Mouse (Mus musculus): ENCODE data around the gene Ugcg. TPM values are rescaled to one million over a fixed set of nuclear protein-coding genes. Genes with fewer than 3 reads are reported as not detected.

The Ugcg gene
- total and polyA plus RNA-seq, 3 experiments = 30.8 to 45.4 TPM; not detected in 1

DNA sequence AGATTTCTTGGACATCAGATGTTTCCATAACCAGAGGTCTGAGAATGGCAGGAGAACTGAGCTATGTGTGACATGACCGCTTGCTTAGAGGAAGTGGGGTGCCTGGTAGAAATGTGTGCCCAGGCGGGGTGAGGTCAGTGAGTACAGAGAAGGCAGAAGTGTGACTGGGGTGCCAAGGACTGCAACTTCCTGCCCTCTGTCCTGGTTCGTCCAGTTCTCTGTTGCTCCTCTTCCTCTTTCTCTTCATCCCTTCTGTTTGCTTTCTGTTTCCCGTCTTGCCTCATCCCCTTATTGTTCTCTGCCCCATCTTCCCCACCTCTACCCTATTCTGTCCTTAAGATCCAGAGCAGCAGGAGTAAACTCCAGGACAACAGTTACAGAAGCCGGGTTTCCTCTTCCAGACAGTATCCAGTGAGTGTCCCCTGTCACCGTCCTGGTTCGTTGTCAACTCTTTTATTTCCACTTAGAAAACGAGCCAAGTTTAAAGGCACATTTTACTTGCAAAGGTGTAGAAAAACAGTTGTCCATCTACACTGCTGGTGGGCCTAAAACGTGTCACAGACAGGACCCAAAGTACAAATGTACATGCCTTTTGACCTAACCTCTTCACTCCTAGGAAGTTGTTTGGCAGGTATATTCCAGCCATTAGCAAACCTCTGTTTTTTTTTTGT, 49.7 kb downstream of the Ugcg start:
- H3K9me3 ChIP-seq (replicated peaks; ENCODE audit: insufficient read depth, low read length) = no peaks in the 10 kb centered on the region
- no peaks in the 10 kb centered on the region for H3K27me3 ChIP-seq (ENCODE audit: control insufficient read depth in 1 of 2, insufficient read depth in 2 of 2, low read length in 2 of 2)
- H3K4me3 ChIP-seq (ENCODE audit: control insufficient read depth in 1 of 2, insufficient read depth in 1 of 2, low read depth in 2 of 2, low read length in 2 of 2) = no peak overlapping the region
- peak overlapping the region; percentile 6; the same call in 1 of the 2 replicates for H3K27ac ChIP-seq (ENCODE audit: control insufficient read depth, low read depth, low read length)
- peaks cover 11 to 28% of the 10 kb centered on the region in 2 experiments for H3K4me1 ChIP-seq (ENCODE audit: control insufficient read depth in 1 of 2, insufficient read depth in 2 of 2, low read length in 2 of 2)
- H3K36me3 ChIP-seq (ENCODE audit: control insufficient read depth in 1 of 2, insufficient read depth in 2 of 2, low read length in 2 of 2) = peaks cover 0 to 28% of the 10 kb centered on the region in 2 experiments; a peak in 2 of 4 replicates
- DNase-seq (ENCODE audit: low read depth, low spot score) = peak; percentile 39
- no peaks in the 10 kb centered on the region for H3K79me2 ChIP-seq (ENCODE audit: control insufficient read depth, insufficient read depth, low read length, poor library complexity)
- H3K9ac ChIP-seq (ENCODE audit: control insufficient read depth, low read depth, low read length, poor library complexity, severe bottlenecking) = no peak overlapping the region
- TF ChIP-seq GABPA (IDR thresholded peaks at IDR 0.05; ENCODE audit: low read depth, low read length) (no peak), TBP (IDR thresholded peaks at IDR 0.05; ENCODE audit: low read depth, low read length) (no peak), HCFC1 (IDR thresholded peaks at IDR 0.05; ENCODE audit: low read depth, low read length) (no peak), EP300 (IDR thresholded peaks at IDR 0.05; ENCODE audit: low read depth in 1 of 2, low read length in 2 of 2) (peak in 1 of 2 experiments; percentile 8; a peak in 1 of 4 replicates), ZNF384 (IDR thresholded peaks at IDR 0.05; ENCODE audit: low read depth, low read length) (no peak; the same call in 1 of the 2 replicates)

DNA sequence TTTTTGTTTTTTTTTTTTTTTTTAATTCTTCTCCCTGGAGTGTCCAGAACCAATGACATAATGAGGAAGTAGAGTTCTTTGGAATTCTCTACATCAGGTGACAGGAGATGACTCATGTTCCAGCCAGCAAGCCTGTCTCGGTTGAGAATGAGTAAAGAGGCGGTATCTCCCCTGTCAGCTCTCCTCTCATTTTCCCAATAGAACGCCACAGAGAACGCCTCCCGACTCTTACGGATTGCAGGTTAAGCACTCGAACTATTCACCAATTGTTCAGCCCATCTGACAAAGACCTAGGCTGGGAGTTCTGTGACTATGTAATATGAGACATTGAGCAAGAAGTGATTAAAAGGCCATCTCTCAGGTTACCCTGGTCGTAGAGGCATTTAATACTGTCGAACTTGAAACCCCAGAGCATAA, 50.3 kb downstream of the Ugcg start:
- no peak overlapping the region for H3K27ac ChIP-seq (ENCODE audit: control insufficient read depth, low read depth, low read length)
- peak; percentile 48 for DNase-seq (ENCODE audit: low read depth, low spot score)
- H3K36me3 ChIP-seq (ENCODE audit: control insufficient read depth in 1 of 2, insufficient read depth in 2 of 2, low read length in 2 of 2) = peaks cover 0 to 27% of the 10 kb centered on the region in 2 experiments; a peak in 2 of 4 replicates
- H3K9me3 ChIP-seq (replicated peaks; ENCODE audit: insufficient read depth, low read length) = no peaks in the 10 kb centered on the region
- no peaks in the 10 kb centered on the region for H3K27me3 ChIP-seq (ENCODE audit: control insufficient read depth in 1 of 2, insufficient read depth in 2 of 2, low read length in 2 of 2)
- H3K79me2 ChIP-seq (ENCODE audit: control insufficient read depth, insufficient read depth, low read length, poor library complexity) = no peaks in the 10 kb centered on the region
- no peak overlapping the region for H3K4me3 ChIP-seq (ENCODE audit: control insufficient read depth in 1 of 2, insufficient read depth in 1 of 2, low read depth in 2 of 2, low read length in 2 of 2)
- H3K9ac ChIP-seq (ENCODE audit: control insufficient read depth, low read depth, low read length, poor library complexity, severe bottlenecking) = 0 out of 2 replicates have a peak overlapping the region, but pooled peaks have one; percentile 13
- H3K4me1 ChIP-seq (ENCODE audit: control insufficient read depth in 1 of 2, insufficient read depth in 2 of 2, low read length in 2 of 2) = peaks cover 10 to 30% of the 10 kb centered on the region in 2 experiments
- no peak for TF ChIP-seq MEF2A (IDR thresholded peaks at IDR 0.05; ENCODE audit: extremely low read depth, insufficient replicate concordance, low read depth, low read length, poor library complexity, severe bottlenecking)
- TF ChIP-seq CHD2 (IDR thresholded peaks at IDR 0.05; ENCODE audit: low read length) = no peak
- no peak for TF ChIP-seq MYB (IDR thresholded peaks at IDR 0.05; ENCODE audit: low read depth, low read length)
- no peak for TF ChIP-seq MAZ (IDR thresholded peaks at IDR 0.05; ENCODE audit: low read depth, low read length)
- no peak for TF ChIP-seq RAD21 (IDR thresholded peaks at IDR 0.05; ENCODE audit: low read depth, low read length)
- no peak for TF ChIP-seq TAL1 (IDR thresholded peaks at IDR 0.05; ENCODE audit: low read length)
- TF ChIP-seq KAT2A (conservative IDR thresholded peaks at IDR 0.05; ENCODE audit: low read depth, low read length) = no peak
- TF ChIP-seq MAX (IDR thresholded peaks at IDR 0.05; ENCODE audit: low read length) = no peak
- no peak for TF ChIP-seq ZKSCAN1 (IDR thresholded peaks at IDR 0.05; ENCODE audit: low read depth, low read length)
- TF ChIP-seq ZMIZ1 (IDR thresholded peaks at IDR 0.05; ENCODE audit: low read depth, low read length) = no peak
- TF ChIP-seq RCOR1 (IDR thresholded peaks at IDR 0.05; ENCODE audit: low read depth, low read length) = no peak
- no peak for TF ChIP-seq NRF1 (IDR thresholded peaks at IDR 0.05; ENCODE audit: insufficient read depth, low read depth, low read length, poor library complexity, severe bottlenecking)
- 0 out of 4 replicates have a peak, but pooled peaks of 1 of the 2 experiments have one; percentile 35 for TF ChIP-seq EP300 (IDR thresholded peaks at IDR 0.05; ENCODE audit: low read depth in 1 of 2, low read length in 2 of 2)
- TF ChIP-seq POLR2AphosphoS5 (IDR thresholded peaks at IDR 0.05; ENCODE audit: borderline replicate concordance, low read depth, low read length) = no peak
- TF ChIP-seq POLR2AphosphoS2 (IDR thresholded peaks at IDR 0.05; ENCODE audit: low read length) = no peak
- no peak for TF ChIP-seq GABPA (IDR thresholded peaks at IDR 0.05; ENCODE audit: low read depth, low read length)
- no peak for TF ChIP-seq MXI1 (IDR thresholded peaks at IDR 0.05; ENCODE audit: low read depth, low read length)
- no peak for TF ChIP-seq TBP (IDR thresholded peaks at IDR 0.05; ENCODE audit: low read depth, low read length)
- no peak for TF ChIP-seq MYC (IDR thresholded peaks at IDR 0.05; ENCODE audit: low read depth, low read length)
- TF ChIP-seq JUND (IDR thresholded peaks at IDR 0.05; ENCODE audit: low read depth, low read length) = peak; percentile 57; the same call in 1 of the 2 replicates
- no peak for TF ChIP-seq TCF12 (IDR thresholded peaks at IDR 0.05; ENCODE audit: low read depth, low read length)
- no peak for TF ChIP-seq POLR2A (IDR thresholded peaks at IDR 0.05; ENCODE audit: control insufficient read depth in 1 of 2, insufficient read depth in 1 of 2, low read depth in 1 of 2, low read length in 2 of 2, poor library complexity in 1 of 2)
- no peak for TF ChIP-seq BHLHE40 (IDR thresholded peaks at IDR 0.05; ENCODE audit: borderline replicate concordance, low read depth, low read length)
- TF ChIP-seq ETS1 (IDR thresholded peaks at IDR 0.05; ENCODE audit: low read depth, low read length) = peak; percentile 67; the same call in 1 of the 2 replicates
- no peak for TF ChIP-seq E2F4 (IDR thresholded peaks at IDR 0.05; ENCODE audit: borderline replicate concordance, low read depth, low read length)
- no peak for TF ChIP-seq ELF1 (IDR thresholded peaks at IDR 0.05; ENCODE audit: low read depth, low read length)
- TF ChIP-seq ZC3H11A (IDR thresholded peaks at IDR 0.05; ENCODE audit: low read depth, low read length) = no peak
- TF ChIP-seq USF1 (IDR thresholded peaks at IDR 0.05; ENCODE audit: low read depth, low read length) = peak; percentile 43; the same call in 1 of the 2 replicates
